Mouse (Mus musculus) adipose tissue, adult 10 weeks (tissue): Measurements from ENCODE around the gene Tmem95. TPM values are rescaled to one million over a fixed set of nuclear protein-coding genes. Genes with fewer than 3 reads are reported as not detected.

ENCODE experiments used
- polyA plus RNA-seq: library from polyadenylated mRNA; stranded (reverse); fragments of 350-450 nt; fragmentation: Illumina TruSeq; extraction: RNeasy Lipid Tissue Mini Kit (QIAGEN cat#74804); gene quantifications from one replicate; pipeline ENCODE4 v1.2.3, GENCODE M21; 2014; ENCODE audit warnings: low read depth, low replicate concordance

Tmem95 gene
- polyA plus RNA-seq, result not detected

DNA sequence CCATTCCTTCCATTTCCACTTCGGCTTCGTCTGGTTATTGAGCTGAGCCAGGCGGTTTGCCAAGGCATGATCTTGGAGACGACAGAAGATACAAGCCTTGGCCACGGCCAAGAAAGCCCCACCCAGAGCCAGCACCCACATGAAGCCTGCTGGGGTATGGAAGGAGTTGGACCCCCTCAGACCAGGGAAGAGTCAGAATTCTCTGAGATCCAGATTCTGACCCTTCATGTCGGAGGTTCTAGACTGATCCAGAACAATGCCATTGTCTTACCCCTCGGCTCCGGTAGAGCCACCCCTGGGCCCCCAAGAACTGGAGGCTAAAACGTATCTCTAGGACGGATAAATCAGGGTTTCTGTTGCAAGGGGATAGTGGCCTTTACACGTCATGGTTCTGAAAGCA, at the start of gene Tmem95:
Gene Tmem95 (minus strand): TSS at position 141 of the 400 bp plus-strand sequence.

DNA sequence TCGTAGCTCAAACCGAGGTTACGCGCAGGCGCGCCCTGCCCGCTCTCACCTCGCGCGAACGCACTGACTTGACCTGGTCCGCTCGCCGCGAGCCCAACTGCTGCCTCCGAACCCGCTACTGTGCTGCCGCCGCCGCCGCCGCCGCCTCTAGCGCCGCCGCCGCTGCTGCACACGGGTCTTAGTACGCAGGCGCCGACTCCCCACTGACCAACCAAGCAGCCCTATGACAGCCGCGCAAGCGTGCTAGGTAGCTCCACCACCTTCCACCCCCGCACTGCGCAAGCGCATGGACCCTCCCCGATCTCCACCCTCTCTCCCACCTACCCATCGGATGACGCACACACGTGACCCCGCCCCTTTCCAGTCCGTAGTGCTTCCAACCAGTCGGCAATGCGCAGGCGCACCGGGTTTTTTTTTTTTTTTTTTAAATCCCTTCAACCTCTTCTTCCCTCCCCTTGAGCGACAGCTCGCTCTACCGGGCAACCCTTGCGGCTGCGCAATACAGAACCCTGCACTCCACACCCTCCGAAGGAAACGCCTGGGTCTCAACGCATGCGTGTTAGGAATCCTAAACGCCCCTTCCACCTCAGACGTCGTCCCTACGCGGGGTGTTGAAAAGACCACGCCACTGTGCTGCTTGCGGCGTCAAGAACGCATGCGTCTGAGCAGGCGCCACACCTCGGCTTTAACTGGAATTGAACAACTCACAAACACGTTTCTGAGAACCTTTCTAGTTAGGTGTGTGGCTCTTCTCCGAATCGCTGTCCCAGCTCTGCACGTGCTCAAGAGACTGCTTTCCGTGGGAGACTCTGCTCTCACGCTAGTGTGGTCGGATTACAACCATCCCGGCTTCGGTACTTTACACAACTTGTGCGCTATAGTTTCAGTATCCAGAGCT, 43.5 kb upstream of the Tmem95 start, which contains the start of gene Eif5a:
Gene Eif5a (minus strand): TSS at position 845 of the 898 bp plus-strand sequence.

DNA sequence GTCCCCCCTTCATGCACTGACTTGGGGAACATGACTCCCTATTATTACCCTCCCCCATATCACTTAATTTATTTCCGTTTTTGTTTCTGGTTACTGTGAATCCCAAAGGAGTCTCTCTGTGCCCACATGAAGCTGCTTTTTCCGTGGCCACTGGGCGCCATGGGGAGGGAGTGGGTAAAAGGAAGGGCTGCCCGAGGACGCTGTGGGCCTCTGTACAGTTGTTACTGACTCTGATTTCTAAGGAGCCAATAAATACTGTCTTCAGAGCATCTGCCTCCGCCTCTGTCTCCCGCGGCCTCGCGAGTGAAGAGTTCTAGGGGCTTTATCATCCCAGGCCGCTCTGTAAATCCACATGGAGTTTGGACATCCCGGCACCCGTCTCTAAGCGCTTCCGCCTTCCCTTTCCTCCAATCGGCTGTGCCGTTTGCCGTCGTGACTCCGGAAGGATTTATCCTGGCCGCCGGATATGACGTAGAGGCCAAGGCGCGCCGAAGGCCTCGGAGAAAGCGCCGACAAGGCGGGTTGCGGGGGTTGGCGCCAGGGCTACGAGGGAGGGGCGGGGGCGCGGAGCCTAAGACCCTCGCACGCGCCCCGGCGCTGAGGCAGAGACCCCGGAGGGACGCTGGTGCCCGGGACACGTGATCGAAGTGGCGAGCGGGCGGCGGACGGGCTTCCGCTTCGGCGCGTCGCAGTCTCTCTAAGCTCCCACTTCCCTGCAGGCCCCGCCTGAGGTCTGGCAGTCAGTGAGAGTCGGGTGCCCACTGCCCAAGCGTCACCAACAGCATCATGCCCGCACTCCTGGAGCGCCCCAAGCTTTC, 35.9 kb upstream of the Tmem95 start, which contains the start of gene Gps2:
Gene Gps2 (plus strand): TSS at position 335 of the 818 bp plus-strand sequence.

DNA sequence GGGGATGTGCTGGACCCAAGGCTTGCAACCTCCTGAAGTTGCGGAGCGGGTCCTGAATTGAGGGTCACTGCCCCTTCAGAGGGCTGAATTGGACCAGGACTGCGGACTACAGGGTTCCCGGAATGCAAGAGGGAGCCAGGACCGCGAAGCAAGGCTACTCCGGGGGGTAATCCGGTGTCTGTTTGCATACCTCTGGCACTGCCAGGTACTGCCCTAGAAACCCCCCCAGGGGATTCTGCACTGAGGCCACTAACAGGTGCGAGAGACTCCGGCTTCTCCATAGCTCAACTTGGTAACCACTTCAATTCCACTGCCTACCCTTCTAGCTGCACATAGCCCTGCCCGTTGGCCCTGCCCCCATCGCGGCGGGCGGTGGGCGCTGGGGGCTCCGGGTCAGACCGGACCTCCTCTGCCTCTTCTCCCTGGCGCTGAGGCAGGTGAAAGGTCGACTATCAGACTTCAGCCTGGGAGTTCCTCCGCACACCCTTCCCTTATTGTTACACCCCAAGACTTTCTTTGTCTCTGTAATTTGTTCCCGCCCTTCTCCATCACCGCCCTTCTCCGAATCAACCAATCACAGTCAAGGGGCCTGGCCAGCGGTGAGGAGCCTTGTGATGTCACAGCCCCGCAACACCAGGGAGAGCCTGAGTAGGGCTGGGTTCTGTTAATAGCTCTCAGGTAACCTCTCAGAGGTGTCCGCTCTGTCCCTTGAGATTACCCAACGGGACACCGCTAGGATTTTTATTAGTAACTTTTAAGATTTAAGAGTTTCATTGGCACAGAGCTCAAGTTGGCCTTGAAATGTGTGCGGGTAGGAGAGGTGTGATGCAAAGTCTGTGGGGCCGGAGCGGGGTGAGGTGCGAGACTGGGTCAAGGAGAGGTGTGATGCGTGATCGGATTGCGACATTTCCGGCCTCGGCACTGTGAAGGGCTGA, 22.9 kb upstream of the Tmem95 start, which contains the start of the genes 2810408A11Rik and Neurl4:
Gene 2810408A11Rik (minus strand): TSS at position 517 of the 935 bp plus-strand sequence.
Gene Neurl4 (plus strand): TSS at position 602 of the 935 bp plus-strand sequence.

DNA sequence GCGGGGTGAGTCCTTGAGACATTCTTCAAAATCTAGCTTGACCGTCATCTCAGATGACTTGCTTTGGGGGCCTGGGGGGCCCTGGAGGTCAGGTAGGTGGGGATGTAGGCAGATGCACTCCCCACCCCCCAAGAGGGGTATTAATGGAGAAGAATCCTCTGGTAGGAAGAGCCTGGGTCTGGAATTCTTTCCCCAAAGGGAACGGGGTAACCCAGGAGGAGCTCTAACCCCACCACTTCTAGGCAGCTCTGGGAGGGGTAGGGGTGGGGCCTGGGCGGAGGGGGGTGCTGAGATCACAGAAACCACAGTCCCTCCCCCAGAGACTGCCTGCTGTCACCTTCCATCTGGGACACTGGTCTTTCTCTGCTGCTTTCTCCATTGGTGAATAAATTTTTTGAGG, 17.5 kb upstream of the Tmem95 start, which contains the start of gene Acap1:
Gene Acap1 (minus strand): TSS at position 249 of the 400 bp plus-strand sequence.

DNA sequence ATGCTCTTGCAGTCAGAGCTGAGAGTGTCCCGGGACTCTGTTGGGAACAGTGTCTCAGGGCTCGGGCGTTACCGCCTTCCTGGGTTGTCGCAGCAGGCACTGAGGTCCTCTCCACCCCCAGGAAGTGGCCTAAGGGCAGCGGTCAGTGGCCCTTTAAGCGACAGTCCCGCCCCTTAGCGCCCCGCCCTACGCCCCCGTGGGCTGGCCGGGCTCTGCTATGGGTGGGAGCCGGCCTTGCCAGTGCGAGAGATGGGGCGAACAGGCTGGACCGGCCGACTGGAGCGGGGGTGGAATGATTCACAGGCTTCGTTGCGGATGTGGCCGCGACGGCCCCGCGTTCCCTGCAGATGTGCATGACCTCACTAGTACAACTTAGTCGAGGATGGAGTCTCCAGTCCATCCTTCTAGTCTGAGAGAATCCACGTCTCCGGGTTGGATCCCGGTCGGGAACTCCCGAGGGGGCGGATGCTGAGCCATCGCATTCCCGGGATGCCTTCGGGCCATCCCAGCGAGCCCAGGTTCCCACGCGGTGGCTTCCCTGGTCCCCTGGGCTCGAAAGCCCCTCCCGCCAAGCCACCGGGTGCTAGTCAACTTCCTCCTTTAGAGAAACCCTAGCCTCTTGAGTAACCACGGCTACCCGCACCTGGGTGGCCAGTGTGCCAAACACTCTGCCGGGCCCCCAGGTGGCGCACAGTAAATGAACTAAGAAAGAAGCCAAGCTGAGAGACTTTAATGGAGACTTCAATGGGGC, 3.2 kb upstream of the Tmem95 start, which contains the start of gene Kctd11:
Gene Kctd11 (minus strand): TSS at position 554 of the 751 bp plus-strand sequence.

DNA sequence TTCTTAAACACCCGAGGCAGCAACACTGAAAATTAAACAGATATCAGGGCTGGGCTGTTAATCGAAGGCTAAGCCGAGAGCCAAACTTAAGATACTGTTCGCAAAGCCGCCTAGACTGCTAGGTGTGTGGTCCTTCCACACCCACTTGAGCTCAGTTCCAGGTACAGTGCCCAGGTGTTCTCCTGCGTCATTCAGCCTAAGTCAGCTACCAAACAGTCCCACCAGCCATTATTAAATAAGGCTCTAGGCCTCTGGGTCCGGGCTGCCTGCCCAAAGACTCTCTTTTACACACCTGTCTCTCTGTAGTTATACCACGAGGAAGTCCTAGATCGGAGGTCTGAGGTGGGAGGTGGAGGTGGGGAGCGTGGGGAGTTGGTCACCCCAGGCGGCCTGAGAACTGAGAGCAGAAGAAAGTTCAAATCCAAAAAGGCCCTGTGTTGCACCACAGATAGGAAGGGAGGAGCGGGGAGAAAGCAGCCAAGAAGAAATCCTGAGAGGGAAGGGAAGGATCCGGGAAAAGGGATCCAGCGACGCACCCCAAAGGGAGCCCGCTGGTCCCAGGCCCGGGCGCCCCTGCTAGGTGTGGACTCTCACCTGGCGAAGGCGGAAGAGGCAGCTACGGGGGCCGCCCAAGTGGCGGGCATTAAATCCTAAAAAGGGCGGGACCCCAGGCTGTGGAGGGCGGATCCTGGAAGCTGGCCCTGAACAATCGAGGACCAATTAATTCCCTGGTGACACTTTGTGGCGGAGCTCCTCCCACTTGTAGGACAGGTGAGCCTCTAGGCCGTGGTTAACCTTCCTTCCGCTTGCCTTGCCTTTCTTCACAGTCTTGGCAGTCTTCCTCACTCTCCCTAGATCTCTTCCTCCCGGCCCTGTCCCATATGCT, 19.5 kb downstream of the Tmem95 start, which contains the start of gene Tnk1:
Gene Tnk1 (minus strand): TSS at position 618 of the 886 bp plus-strand sequence.

DNA sequence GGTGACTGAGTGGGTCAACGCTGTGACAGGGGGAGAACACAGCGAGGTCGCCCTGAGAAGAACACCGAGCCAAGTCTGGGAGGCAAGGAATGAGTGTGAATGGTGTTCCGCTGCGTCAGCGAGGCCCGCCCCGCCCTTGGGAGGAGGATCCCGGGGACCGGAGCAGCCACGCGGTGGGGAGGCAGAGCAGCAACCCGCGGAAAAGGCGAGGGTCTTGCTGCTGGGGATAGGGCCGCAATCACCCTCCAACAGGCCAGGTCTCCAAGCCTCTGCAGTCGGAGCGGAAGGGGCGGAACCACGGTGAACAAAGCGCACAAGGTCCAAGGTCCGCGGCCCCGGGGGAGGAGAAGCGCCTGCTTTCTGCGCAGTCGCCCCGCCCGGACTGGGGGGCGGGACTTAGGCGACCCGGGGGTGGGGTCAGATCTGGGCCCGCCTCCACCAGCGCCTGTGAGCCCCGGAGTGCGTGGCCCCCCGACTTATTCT, 31.6 kb downstream of the Tmem95 start, which contains the start of gene Plscr3:
Gene Plscr3 (plus strand): TSS at position 179 of the 483 bp plus-strand sequence.

DNA sequence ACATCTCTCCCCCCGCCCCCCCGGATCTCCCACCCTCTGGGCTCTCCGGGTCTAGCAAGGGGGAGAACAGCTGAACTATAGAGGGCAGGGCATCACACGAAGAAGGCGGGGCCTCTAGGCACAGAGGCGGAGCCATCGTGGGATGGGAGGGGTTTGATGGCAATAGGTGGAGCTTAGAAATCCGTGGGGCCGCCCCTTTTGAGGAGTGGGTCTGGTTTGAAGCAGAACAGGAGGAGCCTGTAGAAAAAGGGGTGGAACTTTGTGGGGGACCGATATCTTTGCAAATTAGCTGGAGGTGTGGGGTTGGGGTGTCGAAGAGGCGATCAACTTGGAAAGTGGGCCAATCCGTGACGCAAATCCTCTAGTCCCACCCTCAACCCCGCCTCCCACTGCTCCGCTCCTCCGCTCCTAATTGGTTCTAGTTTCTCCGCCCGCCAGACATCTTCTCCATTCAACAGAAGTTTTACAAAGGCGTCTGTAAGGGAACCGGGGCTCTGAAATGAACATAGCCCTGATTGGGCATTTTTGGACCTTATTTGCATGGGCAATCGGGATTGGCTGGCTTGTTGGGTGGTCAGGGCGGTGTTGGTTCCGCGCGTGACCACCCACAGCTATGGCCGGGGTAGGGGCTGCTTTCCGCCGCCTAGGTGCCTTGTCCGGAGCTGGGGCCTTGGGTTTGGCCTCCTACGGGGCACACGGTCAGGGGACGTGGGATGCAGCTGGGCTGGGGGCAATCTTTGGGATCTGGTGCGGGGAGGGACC, 39.7 kb downstream of the Tmem95 start, which contains the start of gene Tmem256:
Gene Tmem256 (plus strand): TSS at position 563 of the 762 bp plus-strand sequence.

DNA sequence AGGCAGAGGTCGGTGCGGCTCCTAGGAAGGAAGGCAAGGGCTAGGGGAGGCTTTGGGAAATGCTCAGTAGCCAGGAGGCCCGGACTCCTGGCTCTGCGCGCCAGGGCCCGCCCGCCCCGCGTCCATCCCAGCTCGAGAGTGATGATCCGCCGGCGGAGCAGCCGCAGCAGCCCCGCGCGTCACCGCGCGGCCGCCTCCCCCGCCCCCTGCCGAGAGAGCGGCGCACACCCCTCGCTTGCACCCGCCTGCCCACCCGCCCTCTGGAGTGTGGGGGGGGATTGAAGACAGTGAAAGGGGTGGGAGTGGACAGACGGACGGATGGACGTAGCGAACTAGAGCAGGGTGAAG, 40.2 kb downstream of the Tmem95 start, which contains the start of gene Nlgn2:
Gene Nlgn2 (minus strand): TSS at position 181 of the 348 bp plus-strand sequence.

Other genes starting within 250 kb of the Tmem95 start
- gene Fxr2, start 245.0 kb downstream of the Tmem95 start, polyA plus RNA-seq, result 64.4 TPM
- gene Sox15, start 222.7 kb downstream of the Tmem95 start, polyA plus RNA-seq, result 0.92 TPM
- 89.0 TPM for gene Mpdu1, start 215.4 kb downstream of the Tmem95 start, polyA plus RNA-seq
- 45.6 TPM for gene Cd68, start 211.9 kb downstream of the Tmem95 start, polyA plus RNA-seq
- 395 TPM for gene Eif4a1, start 205.6 kb downstream of the Tmem95 start, polyA plus RNA-seq
- gene Senp3, start 195.9 kb downstream of the Tmem95 start, polyA plus RNA-seq, result 67.4 TPM
- gene Tnfsf13, start 192.2 kb downstream of the Tmem95 start, polyA plus RNA-seq, result 5.4 TPM
- 19.2 TPM for gene Tnfsf12, start 182.2 kb downstream of the Tmem95 start, polyA plus RNA-seq
- 8.1 TPM for gene Tnfsfm13, start 181.9 kb downstream of the Tmem95 start, polyA plus RNA-seq
- 43.9 TPM for gene Polr2a, start 119.4 kb downstream of the Tmem95 start, polyA plus RNA-seq
- gene Slc35g3, start 116.0 kb downstream of the Tmem95 start, polyA plus RNA-seq, result 1.5 TPM
- 28.9 TPM for gene Zbtb4, start 112.1 kb downstream of the Tmem95 start, polyA plus RNA-seq
- 8.3 TPM for gene Chrnb1, start 82.1 kb downstream of the Tmem95 start, polyA plus RNA-seq
- 8.7 TPM for gene Fgf11, start 76.2 kb downstream of the Tmem95 start, polyA plus RNA-seq
- 13.6 TPM for gene Tmem102, start 72.4 kb downstream of the Tmem95 start, polyA plus RNA-seq
- 2.2 TPM for gene Gm39566, start 62.7 kb downstream of the Tmem95 start, polyA plus RNA-seq
- gene Spem2, start 59.6 kb downstream of the Tmem95 start, polyA plus RNA-seq, result 14.1 TPM
- gene Spem1, start 55.8 kb downstream of the Tmem95 start, polyA plus RNA-seq, result 23.3 TPM
- gene Nlgn2, start 40.2 kb downstream of the Tmem95 start, polyA plus RNA-seq, result 19.0 TPM
- 183 TPM for gene Tmem256, start 39.5 kb downstream of the Tmem95 start, polyA plus RNA-seq
- 31.1 TPM for gene Plscr3, start 31.6 kb downstream of the Tmem95 start, polyA plus RNA-seq
- gene Tnk1, start 19.3 kb downstream of the Tmem95 start, polyA plus RNA-seq, result 23.7 TPM
- 9.4 TPM for gene Kctd11, start 3.4 kb upstream of the Tmem95 start, polyA plus RNA-seq
- gene Acap1, start 17.5 kb upstream of the Tmem95 start, polyA plus RNA-seq, result 43.9 TPM
- gene 2810408A11Rik, start 23.0 kb upstream of the Tmem95 start, polyA plus RNA-seq, result 14.3 TPM
- gene Neurl4, start 23.1 kb upstream of the Tmem95 start, polyA plus RNA-seq, result 35.5 TPM
- 47.7 TPM for gene Gps2, start 35.9 kb upstream of the Tmem95 start, polyA plus RNA-seq
- gene Eif5a, start 43.9 kb upstream of the Tmem95 start, polyA plus RNA-seq, result 484 TPM
- 58.7 TPM for gene Ybx2, start 57.8 kb upstream of the Tmem95 start, polyA plus RNA-seq
- gene Slc2a4, start 70.2 kb upstream of the Tmem95 start, polyA plus RNA-seq, result 63.7 TPM
- gene Cldn7, start 86.8 kb upstream of the Tmem95 start, polyA plus RNA-seq, result 115 TPM
- 98.8 TPM for gene Ctdnep1, start 103.1 kb upstream of the Tmem95 start, polyA plus RNA-seq
- gene Elp5, start 104.5 kb upstream of the Tmem95 start, polyA plus RNA-seq, result 43.3 TPM
- 520 TPM for gene Gabarap, start 113.1 kb upstream of the Tmem95 start, polyA plus RNA-seq
- gene Phf23, start 117.8 kb upstream of the Tmem95 start, polyA plus RNA-seq, result 39.7 TPM
- 20.8 TPM for gene Dvl2, start 122.6 kb upstream of the Tmem95 start, polyA plus RNA-seq
- 83.9 TPM for gene Acadvl, start 137.4 kb upstream of the Tmem95 start, polyA plus RNA-seq
- gene Dlg4, start 138.9 kb upstream of the Tmem95 start, polyA plus RNA-seq, result 12.7 TPM
- gene Asgr1, start 176.1 kb upstream of the Tmem95 start, polyA plus RNA-seq, result not detected
- 0.94 TPM for gene Asgr2, start 214.6 kb upstream of the Tmem95 start, polyA plus RNA-seq